Mouse (Mus musculus): ENCODE measurements around the gene Hoxd13. TPM values are rescaled to one million over a fixed set of nuclear protein-coding genes. Genes with fewer than 3 reads are reported as not detected.

The Hoxd13 gene
- polyA plus RNA-seq, 1 experiment, result 0.04 TPM

GRCm38 (mm10) chr2:74705467-74706089 lies 37.5 kb downstream of the Hoxd13 start:
- Histone ChIP-seq H3K4me1 (replicated peaks; ENCODE audit: control insufficient read depth, insufficient read depth, low read length) (peaks cover 11% of the 10 kb centered on the region), H3K4me3 (ENCODE audit: control insufficient read depth, insufficient read depth, low read length) (no peak overlapping the region), H3K27me3 (ENCODE audit: control insufficient read depth, insufficient read depth, low read length) (peaks cover 19% of the 10 kb centered on the region), H3K27ac (ENCODE audit: control insufficient read depth, insufficient read depth, low read length) (no peak overlapping the region), H3K36me3 (ENCODE audit: control insufficient read depth, insufficient read depth, low read length) (no peaks in the 10 kb centered on the region)
- TF ChIP-seq CTCF (IDR thresholded peaks at IDR 0.05; ENCODE audit: borderline replicate concordance, control insufficient read depth, extremely low read depth, insufficient read depth, low read length, poor library complexity) (no peak), POLR2A (IDR thresholded peaks at IDR 0.05; ENCODE audit: control insufficient read depth, extremely low read depth, insufficient read depth, low read length, poor library complexity) (no peak)
- under 1% methylated on average over 84 of the region's 85 CpGs for WGBS
- no peak for DNase-seq

GRCm38 (mm10) chr2:74706393-74706960 lies 38.4 kb downstream of the Hoxd13 start:
- no peaks in the 10 kb centered on the region for H3K36me3 ChIP-seq (ENCODE audit: control insufficient read depth, insufficient read depth, low read length)
- H3K27ac ChIP-seq (ENCODE audit: control insufficient read depth, insufficient read depth, low read length), result no peak overlapping the region
- peaks cover 11% of the 10 kb centered on the region for H3K4me1 ChIP-seq (replicated peaks; ENCODE audit: control insufficient read depth, insufficient read depth, low read length)
- peaks cover 21% of the 10 kb centered on the region for H3K27me3 ChIP-seq (ENCODE audit: control insufficient read depth, insufficient read depth, low read length)
- DNase-seq, result no peak
- 15% methylated on average over 13 of the region's 13 CpGs for WGBS
- no peak overlapping the region for H3K4me3 ChIP-seq (ENCODE audit: control insufficient read depth, insufficient read depth, low read length)
- TF ChIP-seq CTCF (IDR thresholded peaks at IDR 0.05; ENCODE audit: borderline replicate concordance, control insufficient read depth, extremely low read depth, insufficient read depth, low read length, poor library complexity), result no peak
- TF ChIP-seq POLR2A (IDR thresholded peaks at IDR 0.05; ENCODE audit: control insufficient read depth, extremely low read depth, insufficient read depth, low read length, poor library complexity), result no peak

GRCm38 (mm10) chr2:74707599-74707998 lies 39.5 kb downstream of the Hoxd13 start:
- H3K27me3 ChIP-seq (ENCODE audit: control insufficient read depth, insufficient read depth, low read length), result peaks cover 29% of the 10 kb centered on the region
- H3K27ac ChIP-seq (ENCODE audit: control insufficient read depth, insufficient read depth, low read length), result no peak overlapping the region
- TF ChIP-seq POLR2A (IDR thresholded peaks at IDR 0.05; ENCODE audit: control insufficient read depth, extremely low read depth, insufficient read depth, low read length, poor library complexity) (no peak), CTCF (IDR thresholded peaks at IDR 0.05; ENCODE audit: borderline replicate concordance, control insufficient read depth, extremely low read depth, insufficient read depth, low read length, poor library complexity) (no peak)
- 48% methylated on average over 7 of the region's 7 CpGs for WGBS
- H3K4me3 ChIP-seq (ENCODE audit: control insufficient read depth, insufficient read depth, low read length), result no peak overlapping the region
- no peaks in the 10 kb centered on the region for H3K36me3 ChIP-seq (ENCODE audit: control insufficient read depth, insufficient read depth, low read length)
- H3K4me1 ChIP-seq (replicated peaks; ENCODE audit: control insufficient read depth, insufficient read depth, low read length), result peaks cover 11% of the 10 kb centered on the region
- DNase-seq, result no peak

- WGBS, result 71% methylated on average over 4 of the region's 4 CpGs
- no peak for DNase-seq
- Histone ChIP-seq H3K27me3 (ENCODE audit: control insufficient read depth, insufficient read depth, low read length) (peaks cover 29% of the 10 kb centered on the region), H3K4me3 (ENCODE audit: control insufficient read depth, insufficient read depth, low read length) (no peak overlapping the region), H3K36me3 (ENCODE audit: control insufficient read depth, insufficient read depth, low read length) (no peaks in the 10 kb centered on the region), H3K4me1 (replicated peaks; ENCODE audit: control insufficient read depth, insufficient read depth, low read length) (peaks cover 11% of the 10 kb centered on the region), H3K27ac (ENCODE audit: control insufficient read depth, insufficient read depth, low read length) (no peak overlapping the region)
- TF ChIP-seq CTCF (IDR thresholded peaks at IDR 0.05; ENCODE audit: borderline replicate concordance, control insufficient read depth, extremely low read depth, insufficient read depth, low read length, poor library complexity) (no peak), POLR2A (IDR thresholded peaks at IDR 0.05; ENCODE audit: control insufficient read depth, extremely low read depth, insufficient read depth, low read length, poor library complexity) (no peak)
Measured at GRCm38 (mm10) chr2:74708676-74709075, 40.6 kb downstream of the Hoxd13 start.

- no peak overlapping the region for H3K4me3 ChIP-seq (ENCODE audit: control insufficient read depth, insufficient read depth, low read length)
- peaks cover 28% of the 10 kb centered on the region for H3K27me3 ChIP-seq (ENCODE audit: control insufficient read depth, insufficient read depth, low read length)
- TF ChIP-seq POLR2A (IDR thresholded peaks at IDR 0.05; ENCODE audit: control insufficient read depth, extremely low read depth, insufficient read depth, low read length, poor library complexity), result no peak
- no peak for TF ChIP-seq CTCF (IDR thresholded peaks at IDR 0.05; ENCODE audit: borderline replicate concordance, control insufficient read depth, extremely low read depth, insufficient read depth, low read length, poor library complexity)
- no peak for DNase-seq
- no peaks in the 10 kb centered on the region for H3K36me3 ChIP-seq (ENCODE audit: control insufficient read depth, insufficient read depth, low read length)
- peaks cover 9% of the 10 kb centered on the region for H3K4me1 ChIP-seq (replicated peaks; ENCODE audit: control insufficient read depth, insufficient read depth, low read length)
- 23% methylated on average over 5 of the region's 5 CpGs for WGBS
- H3K27ac ChIP-seq (ENCODE audit: control insufficient read depth, insufficient read depth, low read length), result no peak overlapping the region
Measured at GRCm38 (mm10) chr2:74709465-74710419, 41.6 kb downstream of the Hoxd13 start.

- no peak for DNase-seq
- no peaks in the 10 kb centered on the region for H3K36me3 ChIP-seq (ENCODE audit: control insufficient read depth, insufficient read depth, low read length)
- peaks cover 22% of the 10 kb centered on the region for H3K27me3 ChIP-seq (ENCODE audit: control insufficient read depth, insufficient read depth, low read length)
- no peaks in the 10 kb centered on the region for H3K4me1 ChIP-seq (replicated peaks; ENCODE audit: control insufficient read depth, insufficient read depth, low read length)
- H3K27ac ChIP-seq (ENCODE audit: control insufficient read depth, insufficient read depth, low read length), result no peak overlapping the region
- 11% methylated on average over 16 of the region's 16 CpGs for WGBS
- no peak overlapping the region for H3K4me3 ChIP-seq (ENCODE audit: control insufficient read depth, insufficient read depth, low read length)
- TF ChIP-seq CTCF (IDR thresholded peaks at IDR 0.05; ENCODE audit: borderline replicate concordance, control insufficient read depth, extremely low read depth, insufficient read depth, low read length, poor library complexity) (no peak), POLR2A (IDR thresholded peaks at IDR 0.05; ENCODE audit: control insufficient read depth, extremely low read depth, insufficient read depth, low read length, poor library complexity) (no peak)
Measured at GRCm38 (mm10) chr2:74710929-74711543, 42.9 kb downstream of the Hoxd13 start.
